Mouse (Mus musculus) embryonic fibroblast, embryonic 13.5 days (primary cell): ENCODE data around the gene Nmbr.

Experiments used
- CTCF ChIP-seq: IDR thresholded peaks from 2 replicates; pipeline ENCODE4 v1.5.1; 2011; ENCODE audit warnings: mild to moderate bottlenecking, control low read depth, low read length, moderate library complexity, borderline replicate concordance; ENCODE audit not compliant: insufficient read depth
- POLR2A ChIP-seq: IDR thresholded peaks from 2 replicates; pipeline ENCODE4 v1.6.1; 2011; ENCODE audit warnings: low read depth, mild to moderate bottlenecking, control low read depth, low read length, moderate library complexity

DNA sequence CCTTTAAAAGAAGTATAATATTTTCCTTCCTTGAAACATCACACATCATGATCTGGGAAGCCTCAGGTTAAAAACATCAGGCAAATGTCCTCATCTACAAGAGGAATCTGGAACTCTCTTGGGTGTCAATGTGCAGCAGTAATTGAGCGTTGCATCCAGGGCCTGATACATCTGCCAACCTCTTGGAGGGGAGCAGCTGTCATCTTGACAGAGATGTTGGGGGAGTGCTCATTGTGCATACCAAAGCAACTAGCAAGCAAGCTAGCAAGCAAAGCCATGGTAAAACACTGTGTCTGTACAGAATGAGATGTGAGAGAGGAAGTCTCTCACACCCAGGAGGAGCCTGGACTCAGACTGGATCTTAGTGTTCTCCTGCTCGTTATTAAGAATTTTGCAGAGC is 84.6 kb downstream of the Nmbr start:
- TF ChIP-seq CTCF, result no peak
- no peak for TF ChIP-seq POLR2A
